Mouse (Mus musculus): Measurements from ENCODE around the gene Cldn14. TPM values are rescaled to one million over a fixed set of nuclear protein-coding genes. Genes with fewer than 3 reads are reported as not detected.

The Cldn14 gene
- total and polyA plus RNA-seq, 3 experiments = not detected

GRCm38 (mm10) chr16:93961099-93961646, 47.5 kb downstream of the Cldn14 start:
- no peak for DNase-seq (ENCODE audit: low read depth, low spot score)
- no peaks in the 10 kb centered on the region for H3K4me1 ChIP-seq (ENCODE audit: control insufficient read depth in 1 of 2, insufficient read depth in 2 of 2, low read length in 2 of 2)
- H3K9ac ChIP-seq (ENCODE audit: control insufficient read depth, low read depth, low read length, poor library complexity, severe bottlenecking) = no peak overlapping the region
- no peak for TF ChIP-seq UBTF (IDR thresholded peaks at IDR 0.05; ENCODE audit: borderline replicate concordance, insufficient read depth, low read depth, low read length)
- TF ChIP-seq ZKSCAN1 (IDR thresholded peaks at IDR 0.05; ENCODE audit: low read depth, low read length) = no peak
- TF ChIP-seq CHD2 (IDR thresholded peaks at IDR 0.05; ENCODE audit: low read length) = no peak
- no peak for TF ChIP-seq GABPA (IDR thresholded peaks at IDR 0.05; ENCODE audit: low read depth, low read length)
- no peak for TF ChIP-seq TBP (IDR thresholded peaks at IDR 0.05; ENCODE audit: low read depth, low read length)
- TF ChIP-seq CTCF (IDR thresholded peaks at IDR 0.05 in 2 of 3, conservative IDR thresholded peaks at IDR 0.05 in 1 of 3; ENCODE audit: control insufficient read depth in 1 of 3, insufficient read depth in 1 of 3, low read depth in 2 of 3, low read length in 3 of 3, poor library complexity in 1 of 3, severe bottlenecking in 1 of 3) = no peak
- TF ChIP-seq BHLHE40 (IDR thresholded peaks at IDR 0.05; ENCODE audit: borderline replicate concordance, low read depth, low read length) = no peak
- no peaks in the 10 kb centered on the region for H3K36me3 ChIP-seq (ENCODE audit: control insufficient read depth in 1 of 2, insufficient read depth in 2 of 2, low read length in 2 of 2)
- no peak overlapping the region for H3K27ac ChIP-seq (ENCODE audit: control insufficient read depth, low read depth, low read length)
- H3K9me3 ChIP-seq (replicated peaks; ENCODE audit: insufficient read depth, low read length) = no peaks in the 10 kb centered on the region
- no peak overlapping the region for H3K4me3 ChIP-seq (ENCODE audit: control insufficient read depth in 1 of 2, insufficient read depth in 1 of 2, low read depth in 2 of 2, low read length in 2 of 2)
- H3K27me3 ChIP-seq (ENCODE audit: control insufficient read depth in 1 of 2, insufficient read depth in 2 of 2, low read length in 2 of 2) = peaks cover 10 to 14% of the 10 kb centered on the region in 2 experiments
- H3K79me2 ChIP-seq (ENCODE audit: control insufficient read depth, insufficient read depth, low read length, poor library complexity) = no peaks in the 10 kb centered on the region; the same call in 1 of the 2 replicates

- peaks cover 12 to 19% of the 10 kb centered on the region in 2 experiments for H3K27me3 ChIP-seq (ENCODE audit: control insufficient read depth in 1 of 2, insufficient read depth in 2 of 2, low read length in 2 of 2)
- no peak overlapping the region for H3K27ac ChIP-seq (ENCODE audit: control insufficient read depth, low read depth, low read length)
- H3K4me3 ChIP-seq (ENCODE audit: control insufficient read depth in 1 of 2, insufficient read depth in 1 of 2, low read depth in 2 of 2, low read length in 2 of 2) = no peak overlapping the region
- H3K4me1 ChIP-seq (ENCODE audit: control insufficient read depth in 1 of 2, insufficient read depth in 2 of 2, low read length in 2 of 2) = no peaks in the 10 kb centered on the region
- H3K9ac ChIP-seq (ENCODE audit: control insufficient read depth, low read depth, low read length, poor library complexity, severe bottlenecking) = no peak overlapping the region
- no peak for DNase-seq (ENCODE audit: low read depth, low spot score)
- H3K79me2 ChIP-seq (ENCODE audit: control insufficient read depth, insufficient read depth, low read length, poor library complexity) = no peaks in the 10 kb centered on the region; the same call in 1 of the 2 replicates
- H3K36me3 ChIP-seq (ENCODE audit: control insufficient read depth in 1 of 2, insufficient read depth in 2 of 2, low read length in 2 of 2) = no peaks in the 10 kb centered on the region
- no peak for TF ChIP-seq NELFE (IDR thresholded peaks at IDR 0.05; ENCODE audit: low read depth, low read length)
- TF ChIP-seq MAFK (IDR thresholded peaks at IDR 0.05; ENCODE audit: borderline replicate concordance, low read depth, low read length) = no peak
- no peak for TF ChIP-seq GABPA (IDR thresholded peaks at IDR 0.05; ENCODE audit: low read depth, low read length)
- no peak for TF ChIP-seq UBTF (IDR thresholded peaks at IDR 0.05; ENCODE audit: borderline replicate concordance, insufficient read depth, low read depth, low read length)
- no peak for TF ChIP-seq USF2 (IDR thresholded peaks at IDR 0.05; ENCODE audit: borderline replicate concordance in 1 of 2, insufficient read depth in 1 of 2, low read depth in 1 of 2, low read length in 2 of 2)
- TF ChIP-seq MYB (IDR thresholded peaks at IDR 0.05; ENCODE audit: low read depth, low read length) = no peak
- no peak for TF ChIP-seq POLR2AphosphoS5 (IDR thresholded peaks at IDR 0.05; ENCODE audit: borderline replicate concordance, low read depth, low read length)
- no peaks in the 10 kb centered on the region for H3K9me3 ChIP-seq (replicated peaks; ENCODE audit: insufficient read depth, low read length)
Measured at GRCm38 (mm10) chr16:93960495-93960894, 48.1 kb downstream of the Cldn14 start.

GRCm38 (mm10) chr16:93957402-93957801, 51.2 kb downstream of the Cldn14 start:
- no peak overlapping the region for H3K27ac ChIP-seq (ENCODE audit: control insufficient read depth, low read depth, low read length)
- no peak for DNase-seq (ENCODE audit: low read depth, low spot score)
- no peak overlapping the region for H3K4me3 ChIP-seq (ENCODE audit: control insufficient read depth in 1 of 2, insufficient read depth in 1 of 2, low read depth in 2 of 2, low read length in 2 of 2)
- H3K27me3 ChIP-seq (ENCODE audit: control insufficient read depth in 1 of 2, insufficient read depth in 2 of 2, low read length in 2 of 2) = peaks cover 24 to 25% of the 10 kb centered on the region in 2 experiments
- no peaks in the 10 kb centered on the region; the same call in 1 of the 2 replicates for H3K79me2 ChIP-seq (ENCODE audit: control insufficient read depth, insufficient read depth, low read length, poor library complexity)
- no peaks in the 10 kb centered on the region for H3K9me3 ChIP-seq (replicated peaks; ENCODE audit: insufficient read depth, low read length)
- H3K4me1 ChIP-seq (ENCODE audit: control insufficient read depth in 1 of 2, insufficient read depth in 2 of 2, low read length in 2 of 2) = no peaks in the 10 kb centered on the region
- H3K9ac ChIP-seq (ENCODE audit: control insufficient read depth, low read depth, low read length, poor library complexity, severe bottlenecking) = no peak overlapping the region
- no peak for TF ChIP-seq MEF2A (IDR thresholded peaks at IDR 0.05; ENCODE audit: extremely low read depth, insufficient replicate concordance, low read depth, low read length, poor library complexity, severe bottlenecking)
- no peak for TF ChIP-seq MYB (IDR thresholded peaks at IDR 0.05; ENCODE audit: low read depth, low read length)
- TF ChIP-seq POLR2AphosphoS2 (IDR thresholded peaks at IDR 0.05; ENCODE audit: low read length) = no peak
- no peak for TF ChIP-seq POLR2AphosphoS5 (IDR thresholded peaks at IDR 0.05; ENCODE audit: borderline replicate concordance, low read depth, low read length)
- no peaks in the 10 kb centered on the region for H3K36me3 ChIP-seq (ENCODE audit: control insufficient read depth in 1 of 2, insufficient read depth in 2 of 2, low read length in 2 of 2)

Measured in MEL (cell line).